Mouse (Mus musculus) MEL (cell line): ENCODE measurements around the gene Maged2.

ENCODE experiments used
- CTCF ChIP-seq, 3 experiments: IDR thresholded peaks in 2 of 3; conservative IDR thresholded peaks in 1 of 3; 2 replicates each; pipeline ENCODE4 v1.5.1; 2011 to 2012; ENCODE audit warnings: low read length in 3 of 3, low read depth in 2 of 3, mild to moderate bottlenecking in 2 of 3, improper control_type of control experiment in 1 of 3, inconsistent platforms in 1 of 3, mixed read lengths in 1 of 3, moderate library complexity in 1 of 3; ENCODE audit not compliant: control insufficient read depth in 1 of 3, insufficient read depth in 1 of 3, poor library complexity in 1 of 3, severe bottlenecking in 1 of 3
- EP300 ChIP-seq, 2 experiments: IDR thresholded peaks; 2 replicates each; pipeline ENCODE4 v1.6.1; 2011; ENCODE audit warnings: improper control_type of control experiment in 2 of 2, low read length in 2 of 2, low read depth in 1 of 2, mild to moderate bottlenecking in 1 of 2
- ETS1 ChIP-seq: IDR thresholded peaks from 2 replicates; pipeline ENCODE4 v1.6.1; 2012; ENCODE audit warnings: low read depth, mild to moderate bottlenecking, inconsistent platforms, low read length, improper control_type of control experiment, moderate library complexity
- GATA1 ChIP-seq: IDR thresholded peaks from 2 replicates; pipeline ENCODE4 v1.6.1; 2011; ENCODE audit warnings: low read depth, low read length, improper control_type of control experiment
- POLR2A ChIP-seq, 2 experiments: IDR thresholded peaks; 2 replicates each; pipeline ENCODE4 v1.6.1; 2011 to 2012; ENCODE audit warnings: low read length in 2 of 2, mild to moderate bottlenecking in 2 of 2, control low read depth in 1 of 2, improper control_type of control experiment in 1 of 2, low read depth in 1 of 2, moderate library complexity in 1 of 2; ENCODE audit not compliant: control insufficient read depth in 1 of 2, insufficient read depth in 1 of 2, poor library complexity in 1 of 2
- SIN3A ChIP-seq: IDR thresholded peaks from 2 replicates; pipeline ENCODE4 v1.6.1; 2012; ENCODE audit warnings: low read length, improper control_type of control experiment, inconsistent platforms
- TCF12 ChIP-seq: IDR thresholded peaks from 2 replicates; pipeline ENCODE4 v1.6.1; 2014; ENCODE audit warnings: low read depth, mild to moderate bottlenecking, inconsistent platforms, low read length, improper control_type of control experiment, moderate library complexity
- USF1 ChIP-seq: IDR thresholded peaks from 2 replicates; pipeline ENCODE4 v1.6.1; 2014; ENCODE audit warnings: low read depth, mild to moderate bottlenecking, inconsistent platforms, low read length, improper control_type of control experiment, moderate library complexity
- USF2 ChIP-seq, 2 experiments: IDR thresholded peaks; 2 replicates each; pipeline ENCODE4 v1.6.1; 2011 to 2012; ENCODE audit warnings: improper control_type of control experiment in 2 of 2, low read length in 2 of 2, borderline replicate concordance in 1 of 2, inconsistent platforms in 1 of 2, low read depth in 1 of 2, mild to moderate bottlenecking in 1 of 2; ENCODE audit not compliant: insufficient read depth in 1 of 2
- ZKSCAN1 ChIP-seq: IDR thresholded peaks from 2 replicates; pipeline ENCODE4 v1.6.1; 2012; ENCODE audit warnings: low read depth, mild to moderate bottlenecking, inconsistent platforms, low read length, improper control_type of control experiment, moderate library complexity

- TF ChIP-seq POLR2A (IDR thresholded peaks at IDR 0.05; ENCODE audit: control insufficient read depth in 1 of 2, insufficient read depth in 1 of 2, low read depth in 1 of 2, low read length in 2 of 2, poor library complexity in 1 of 2) = no peak
- no peak for TF ChIP-seq USF1
- TF ChIP-seq SIN3A = no peak
- TF ChIP-seq GATA1 = no peak
- TF ChIP-seq CTCF (IDR thresholded peaks at IDR 0.05 in 2 of 3, conservative IDR thresholded peaks at IDR 0.05 in 1 of 3; ENCODE audit: control insufficient read depth in 1 of 3, insufficient read depth in 1 of 3, low read depth in 2 of 3, low read length in 3 of 3, poor library complexity in 1 of 3, severe bottlenecking in 1 of 3) = no peak
- TF ChIP-seq USF2 (IDR thresholded peaks at IDR 0.05; ENCODE audit: borderline replicate concordance in 1 of 2, insufficient read depth in 1 of 2, low read depth in 1 of 2, low read length in 2 of 2) = no peak
- TF ChIP-seq TCF12 = no peak
- no peak for TF ChIP-seq EP300 (IDR thresholded peaks at IDR 0.05; ENCODE audit: low read depth in 1 of 2, low read length in 2 of 2)
- no peak for TF ChIP-seq ZKSCAN1
- no peak for TF ChIP-seq ETS1
Observed at GRCm38 (mm10) chrX:150813464-150814138, 544 bp downstream of the Maged2 start.
